Mouse (Mus musculus): ENCODE data around the gene Dpf3.

DNA sequence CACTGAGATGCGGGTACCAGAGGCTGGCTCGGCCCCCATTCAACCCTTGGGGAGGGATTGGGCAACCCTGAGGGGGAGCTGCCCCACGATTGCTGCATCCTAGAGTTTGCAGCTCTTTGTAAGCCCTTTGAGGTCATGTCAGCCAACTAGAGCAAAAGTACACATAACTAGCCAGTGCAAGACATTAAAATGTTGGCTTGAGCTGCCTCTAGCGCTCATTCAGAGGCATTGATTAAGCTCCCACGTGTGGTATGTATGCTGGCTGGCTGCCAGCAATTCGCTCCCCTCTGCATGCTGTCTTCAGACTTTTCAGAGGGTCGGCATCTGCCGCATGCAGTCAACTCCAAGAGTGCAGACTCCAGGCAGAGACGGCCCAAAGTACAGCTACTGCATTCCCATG, 48.5 kb upstream of the Dpf3 start:
- TF ChIP-seq CTCF (IDR thresholded peaks at IDR 0.05; ENCODE audit: low read depth): no peak
- TF ChIP-seq EP300 (IDR thresholded peaks at IDR 0.05; ENCODE audit: low read depth): no peak
